Mouse (Mus musculus) cerebellum, adult 11 months (tissue): ENCODE results near the gene Tmem253.
A peak's percentile ranks its signal among the peaks of the same experiment; 100 is the strongest.

Source experiments
- DNase-seq: peaks from one replicate; pipeline ENCODE4 v3.0.0; 2022

Tmem253 gene

GRCm38 (mm10) chr14:52008321-52009203 lies 6.9 kb upstream of the Tmem253 start:
- DNase-seq: peak; percentile 95

GRCm38 (mm10) chr14:52009361-52009760 lies 6.1 kb upstream of the Tmem253 start:
- DNase-seq: no peak

- no peak for DNase-seq
Measured at GRCm38 (mm10) chr14:52009841-52010240, 5.6 kb upstream of the Tmem253 start.

- DNase-seq: peak; percentile 60
Measured at GRCm38 (mm10) chr14:52010446-52011111, 4.9 kb upstream of the Tmem253 start.

- no peak for DNase-seq
Measured at GRCm38 (mm10) chr14:52011683-52012082, 3.8 kb upstream of the Tmem253 start.

GRCm38 (mm10) chr14:52012085-52012484 lies 3.4 kb upstream of the Tmem253 start:
- peak; percentile 80 for DNase-seq

GRCm38 (mm10) chr14:52012553-52012952 lies 2.9 kb upstream of the Tmem253 start:
- no peak for DNase-seq

GRCm38 (mm10) chr14:52013021-52013610 lies 2.3 kb upstream of the Tmem253 start:
- DNase-seq: no peak

- DNase-seq: peak; percentile 63
Measured at GRCm38 (mm10) chr14:52013771-52014219, 1.7 kb upstream of the Tmem253 start.

- no peak for DNase-seq
Measured at GRCm38 (mm10) chr14:52014271-52014760, 1.1 kb upstream of the Tmem253 start.

GRCm38 (mm10) chr14:52014761-52015311 lies 622 bp upstream of the Tmem253 start:
- DNase-seq: peak; percentile 47

GRCm38 (mm10) chr14:52016625-52017405 lies 1.4 kb downstream of the Tmem253 start:
- no peak for DNase-seq

- DNase-seq: no peak
Measured at GRCm38 (mm10) chr14:52017662-52018061, 2.2 kb downstream of the Tmem253 start.

GRCm38 (mm10) chr14:52018248-52019050 lies 3.0 kb downstream of the Tmem253 start:
- peak; percentile 44 for DNase-seq

GRCm38 (mm10) chr14:52019051-52019589 lies 3.7 kb downstream of the Tmem253 start:
- DNase-seq: no peak

- peak; percentile 98 for DNase-seq
Measured at GRCm38 (mm10) chr14:52019590-52020340, 4.3 kb downstream of the Tmem253 start.

- no peak for DNase-seq
Measured at GRCm38 (mm10) chr14:52020486-52021137, 5.2 kb downstream of the Tmem253 start, which contains the start of gene Zfp219. Gene Zfp219 (minus strand): TSS chr14:52020733.

- peak; percentile 21 for DNase-seq
Measured at GRCm38 (mm10) chr14:52021138-52021529, 5.7 kb downstream of the Tmem253 start.

GRCm38 (mm10) chr14:52021568-52022212 lies 6.2 kb downstream of the Tmem253 start:
- DNase-seq: no peak
